Mouse (Mus musculus) left cerebral cortex, adult 8-10 months (tissue): ENCODE data around the gene Epb41l5. TPM values are rescaled to one million over a fixed set of nuclear protein-coding genes. Genes with fewer than 3 reads are reported as not detected.

ENCODE experiments used
- DNase-seq, 2 experiments: peaks; one replicate each; pipeline ENCODE4 v3.0.0; 2022; ENCODE audit warnings: low spot score in 2 of 2
- total RNA-seq, 4 experiments: library from RNA; stranded (reverse); gene quantifications; 2 replicates each; pipeline ENCODE4 v1.2.4; 2022

The Epb41l5 gene
- total RNA-seq, 4 experiments from 2014 or later = 7.0 to 10.8 (median 7.9) TPM

GRCm38 (mm10) chr1:119502729-119503128 lies 146.1 kb downstream of the Epb41l5 start:
- no peak for DNase-seq

DNA sequence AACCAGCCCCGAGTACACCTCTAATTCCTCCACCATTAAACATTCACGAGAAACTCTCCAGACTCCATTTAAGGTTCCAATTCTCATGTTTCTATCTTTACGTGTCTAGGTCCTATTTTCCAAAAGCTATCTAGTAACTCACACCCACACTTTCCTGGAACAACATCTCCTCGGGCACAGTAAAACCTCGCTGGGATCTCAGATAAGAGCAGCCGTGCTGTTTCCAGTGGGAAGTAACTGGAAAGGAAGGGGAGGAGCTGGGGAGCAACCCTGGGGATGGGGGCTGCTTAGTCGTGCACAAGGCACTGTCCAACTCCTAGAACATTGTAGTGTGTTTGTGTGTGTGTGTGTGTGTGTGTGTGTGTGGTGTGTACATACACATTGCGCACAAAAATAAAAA lies 146.9 kb downstream of the Epb41l5 start:
- no peak for DNase-seq

DNA sequence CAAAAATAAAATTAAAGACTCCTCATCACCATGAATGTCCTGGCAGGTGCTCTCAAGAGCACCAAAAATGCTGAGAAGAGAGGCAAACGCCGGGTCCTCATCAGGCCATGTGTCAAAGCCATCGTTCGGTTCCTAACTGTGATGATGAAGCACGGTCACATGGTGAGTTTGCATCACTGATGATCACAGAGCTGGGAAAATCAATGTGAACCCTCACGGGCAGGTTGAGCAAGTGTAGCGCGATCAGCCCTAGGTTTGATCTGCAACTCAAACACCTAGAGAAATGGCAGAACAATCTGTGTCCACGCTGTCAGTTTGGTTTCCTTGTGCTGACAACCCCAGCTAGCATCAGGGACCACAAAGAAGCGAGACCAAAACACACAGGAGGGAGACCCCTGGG lies 149.3 kb downstream of the Epb41l5 start:
- DNase-seq = no peak

- no peak for DNase-seq
Observed at GRCm38 (mm10) chr1:119498536-119499231, 150.1 kb downstream of the Epb41l5 start.

GRCm38 (mm10) chr1:119497346-119498004 lies 151.3 kb downstream of the Epb41l5 start:
- no peak for DNase-seq

- DNase-seq = no peak
Observed at GRCm38 (mm10) chr1:119495396-119495775, 153.4 kb downstream of the Epb41l5 start.

Other genes starting within 250 kb of the Epb41l5 start
- gene Inhbb, start 226.8 kb downstream of the Epb41l5 start, total RNA-seq = 1 to 10 TPM; 3.6 to 4.2 (median 3.8) TPM
- 10 to 100 TPM; 21.4 to 24.0 (median 22.6) TPM for gene Ralb, start 144.2 kb downstream of the Epb41l5 start, total RNA-seq
- gene Tmem185b, start 122.8 kb downstream of the Epb41l5 start, total RNA-seq = 10 to 100 TPM; 14.5 to 19.4 (median 17.0) TPM
- 100 to 1,000 TPM in 1 of 4 experiments, 10 to 100 TPM in 3; 71.1 to 106 (median 82.6) TPM for gene Ptpn4, start 188.6 kb upstream of the Epb41l5 start, total RNA-seq